Mouse (Mus musculus) lung, postnatal 10 days (tissue): ENCODE results near the gene Cep112.

Experiments used
- DNase-seq: peaks from one replicate; pipeline ENCODE4 v3.0.0; 2021

Gene Cep112

GRCm38 (mm10) chr11:108449811-108450210 is 24.8 kb downstream of the Cep112 start:
- DNase-seq: peak; percentile 80

DNA sequence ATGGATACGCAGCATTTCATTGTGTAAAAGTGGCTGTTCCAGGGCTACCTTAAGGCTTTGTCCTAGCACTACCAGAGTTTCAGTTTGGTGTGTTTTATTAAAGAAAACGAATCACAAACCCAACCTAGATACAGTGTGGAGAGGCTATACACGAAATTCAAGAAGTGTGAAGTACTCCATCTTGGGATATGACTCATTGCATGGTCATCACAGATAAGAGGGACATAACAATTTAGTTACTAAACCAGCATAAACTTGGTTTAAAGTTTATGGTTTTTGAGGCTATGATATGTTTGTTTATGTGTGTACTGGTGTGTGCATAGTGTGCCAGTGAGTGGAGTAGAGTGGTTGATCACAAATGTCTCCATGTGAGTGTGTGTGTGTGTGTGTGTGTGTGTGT is 34.6 kb downstream of the Cep112 start:
- no peak for DNase-seq

GRCm38 (mm10) chr11:108464138-108464537 is 39.1 kb downstream of the Cep112 start:
- peak; percentile 10 for DNase-seq

- no peak for DNase-seq
Observed at GRCm38 (mm10) chr11:108464715-108465301, 39.8 kb downstream of the Cep112 start.

- peak; percentile 42 for DNase-seq
Observed at GRCm38 (mm10) chr11:108475738-108476137, 50.7 kb downstream of the Cep112 start.

DNA sequence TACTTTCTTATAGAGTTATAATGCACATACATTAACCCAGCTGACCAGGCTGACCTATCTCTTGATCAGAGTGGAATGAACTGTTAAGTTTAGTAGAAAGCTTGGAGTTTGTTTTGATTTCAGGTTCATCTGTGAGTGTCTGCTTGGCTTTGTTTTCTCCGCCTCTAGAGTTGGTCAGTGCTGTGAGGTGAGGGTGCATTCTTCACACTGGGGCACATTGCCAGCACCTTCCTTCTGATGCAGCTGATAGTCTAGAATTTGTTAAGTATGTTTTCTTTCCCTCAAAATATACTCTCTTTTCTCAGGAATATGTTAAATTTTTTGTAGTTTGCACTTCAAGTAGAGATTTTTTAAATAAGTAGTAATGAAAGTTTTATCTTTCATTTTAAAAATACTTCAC is 51.2 kb downstream of the Cep112 start:
- DNase-seq: peak; percentile 23

DNA sequence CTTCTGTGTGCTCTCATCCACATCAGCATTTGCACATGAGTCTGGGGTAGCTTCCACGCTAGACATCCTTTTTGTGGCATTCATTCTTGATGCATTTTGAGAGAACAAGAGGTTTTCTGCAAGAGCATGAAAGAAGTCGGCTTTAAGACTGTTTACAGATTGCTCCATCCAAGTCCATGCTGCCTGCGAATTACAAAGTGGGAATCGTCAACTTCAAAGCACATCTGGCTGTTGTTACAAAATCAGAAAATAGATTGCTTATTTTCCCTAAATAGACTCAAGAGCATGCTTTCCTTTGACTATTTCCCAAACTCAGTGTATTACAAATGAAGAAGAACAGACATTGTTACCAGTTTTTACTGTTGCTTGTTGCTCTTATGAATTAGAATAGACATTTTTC is 59.0 kb downstream of the Cep112 start:
- DNase-seq: peak; percentile 5

DNA sequence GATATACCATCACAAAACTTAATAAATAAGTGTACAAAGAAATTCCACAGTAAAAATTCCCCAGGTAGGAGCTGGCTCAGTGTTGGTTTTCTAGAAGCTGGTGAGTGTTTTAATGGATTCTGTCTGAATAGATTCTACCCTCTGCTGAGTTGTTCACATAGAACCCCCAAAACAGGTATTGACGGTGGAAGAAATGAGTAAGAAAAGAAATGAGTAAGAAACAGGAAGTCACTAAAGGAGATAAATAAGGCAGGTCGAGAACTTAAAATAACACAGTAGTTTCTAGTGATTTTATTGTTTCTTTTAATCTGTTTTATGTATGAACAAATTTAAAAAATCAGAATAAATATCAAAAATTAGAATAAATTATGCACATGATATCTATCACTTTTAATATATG is 63.3 kb downstream of the Cep112 start:
- no peak for DNase-seq

GRCm38 (mm10) chr11:108489863-108490262 is 64.9 kb downstream of the Cep112 start:
- no peak for DNase-seq

- no peak for DNase-seq
Observed at GRCm38 (mm10) chr11:108508190-108508589, 83.2 kb downstream of the Cep112 start.

DNA sequence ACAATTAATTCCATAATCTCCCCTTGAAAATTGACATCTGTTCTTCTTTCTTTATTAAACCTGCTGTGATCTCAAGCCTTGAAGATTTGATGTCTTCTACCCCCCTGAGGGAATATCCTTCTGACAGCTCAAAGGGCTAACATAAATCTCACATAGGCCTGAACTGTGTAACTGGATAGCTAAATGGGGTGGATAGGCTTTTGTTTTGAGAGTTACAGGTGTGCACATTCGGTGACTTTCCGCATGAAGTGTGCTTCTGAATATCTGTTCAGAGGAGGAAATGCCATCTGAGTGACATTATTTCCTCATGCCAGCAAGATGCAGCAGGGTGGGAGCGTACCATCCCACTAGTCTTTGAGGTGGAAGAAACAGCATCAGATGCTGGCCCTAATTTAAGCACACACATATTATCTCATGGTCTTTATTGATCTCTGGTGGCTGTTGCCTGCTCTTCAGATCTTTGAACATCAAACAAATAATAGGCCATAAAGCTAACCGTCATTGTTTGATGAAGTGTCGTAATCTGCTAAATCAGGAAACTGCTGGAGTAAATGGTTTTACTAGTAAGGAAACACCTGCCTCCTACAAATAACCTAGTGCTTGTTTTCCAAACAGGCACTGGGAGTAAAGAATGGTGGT is 102.9 kb downstream of the Cep112 start:
- no peak for DNase-seq

GRCm38 (mm10) chr11:108532901-108533300 is 107.9 kb downstream of the Cep112 start:
- peak; percentile 20 for DNase-seq

DNA sequence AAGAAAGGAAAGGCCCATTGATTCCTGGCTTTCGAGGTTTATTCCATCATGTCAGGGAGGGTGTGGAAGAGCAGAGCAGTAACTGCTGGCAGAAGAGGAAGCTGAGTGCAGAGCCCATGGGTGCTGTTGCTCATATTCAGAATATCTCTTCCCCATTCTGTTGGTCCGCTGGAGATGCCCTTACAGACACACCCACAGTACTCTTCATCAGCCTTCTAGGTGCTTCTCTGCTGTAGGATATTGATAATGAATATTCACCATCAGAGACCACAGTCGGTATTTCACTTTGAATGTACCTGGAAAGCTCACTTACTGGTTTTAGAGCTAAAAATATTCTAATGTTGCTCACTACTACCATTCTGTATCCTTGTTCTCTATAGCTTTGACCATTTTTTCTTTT is 109.0 kb downstream of the Cep112 start:
- no peak for DNase-seq

DNA sequence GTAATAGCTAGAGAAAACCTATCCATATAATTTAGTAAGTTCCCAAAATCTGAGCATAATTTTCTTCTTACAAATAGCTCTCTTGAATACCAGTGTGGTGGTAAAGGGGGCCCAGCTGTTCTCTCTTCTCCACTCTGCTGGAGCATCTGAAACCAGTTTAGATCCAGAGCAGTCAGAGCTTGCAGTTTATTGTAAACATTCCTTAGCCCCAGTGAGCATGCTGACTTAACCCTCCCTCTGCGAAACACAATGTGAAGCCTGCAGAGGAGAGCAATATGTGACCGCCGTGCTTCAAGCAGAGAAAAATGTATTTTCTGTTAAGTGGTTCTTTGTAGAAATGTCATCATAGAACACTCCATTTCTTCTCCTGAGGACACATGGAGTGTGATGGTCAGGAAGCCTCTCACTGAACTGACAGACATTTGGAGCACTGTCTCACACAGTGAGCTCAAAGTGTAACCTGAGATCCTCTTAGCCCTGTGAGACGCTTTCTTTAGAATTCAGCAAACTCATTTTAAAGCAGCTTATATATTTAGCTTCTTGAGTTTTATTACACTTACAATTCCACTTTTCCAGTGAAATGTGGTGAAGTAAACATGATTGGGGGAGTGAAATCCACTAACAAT is 128.1 kb downstream of the Cep112 start:
- no peak for DNase-seq

GRCm38 (mm10) chr11:108553881-108554280 is 128.9 kb downstream of the Cep112 start:
- DNase-seq: no peak

GRCm38 (mm10) chr11:108558544-108558943 is 133.6 kb downstream of the Cep112 start:
- DNase-seq: no peak

- no peak for DNase-seq
Observed at GRCm38 (mm10) chr11:108559506-108559905, 134.5 kb downstream of the Cep112 start.

DNA sequence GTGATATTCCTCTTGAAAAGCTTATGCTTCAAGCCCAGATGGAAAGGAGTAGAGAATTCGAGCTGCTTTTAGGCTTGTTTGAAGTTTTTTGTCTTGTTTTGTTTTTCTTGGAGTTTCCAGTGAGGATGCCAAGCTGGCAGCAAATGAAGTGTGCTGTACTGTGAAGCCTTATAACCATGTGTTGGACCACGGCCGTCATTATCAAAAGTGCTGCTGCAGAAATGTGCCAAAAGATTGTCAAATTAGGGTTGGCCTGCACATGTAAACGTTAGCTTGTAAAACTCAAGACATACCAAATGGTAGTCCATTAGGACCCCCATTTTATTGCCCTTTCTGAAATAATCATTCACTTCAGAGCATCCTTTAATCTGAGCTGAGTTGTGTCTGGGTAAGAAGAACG is 137.1 kb downstream of the Cep112 start:
- peak; percentile 53 for DNase-seq

- peak; percentile 34 for DNase-seq
Observed at GRCm38 (mm10) chr11:108586551-108587184, 161.7 kb downstream of the Cep112 start.

DNA sequence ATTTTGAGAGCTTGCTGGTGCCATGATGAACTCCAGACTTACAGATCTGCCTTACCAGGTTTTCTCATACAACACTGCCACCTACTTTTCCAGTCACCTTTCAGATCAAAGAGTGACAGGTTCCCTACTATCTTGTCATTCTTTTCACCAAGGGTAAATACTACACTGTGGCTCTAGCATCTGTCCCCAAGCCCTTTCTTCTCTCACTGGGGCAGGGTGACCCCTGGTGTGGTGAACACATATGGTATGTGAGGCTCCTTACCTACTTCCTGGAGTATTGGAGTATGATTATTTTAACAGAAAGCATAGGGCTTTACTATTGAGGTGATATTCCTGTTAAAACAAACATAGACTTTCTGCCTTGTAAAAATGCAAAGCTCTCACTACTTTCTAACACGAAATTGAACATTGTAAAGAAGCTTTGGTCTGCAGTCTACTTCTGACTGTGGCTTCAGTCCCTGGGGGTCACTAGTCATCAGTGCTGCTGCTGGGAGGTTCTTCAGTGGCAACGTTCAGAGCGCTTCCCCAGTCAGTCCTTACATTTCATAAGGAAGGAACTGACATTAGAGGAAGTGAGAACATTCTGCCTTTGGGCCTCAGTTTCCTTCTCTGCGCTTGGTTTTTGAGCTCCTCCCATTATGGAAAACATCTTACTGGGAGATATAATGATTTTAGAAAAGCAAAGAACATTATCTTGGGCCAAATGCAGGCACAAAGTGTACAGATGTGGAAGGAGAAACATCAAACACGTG is 168.4 kb downstream of the Cep112 start:
- no peak for DNase-seq

GRCm38 (mm10) chr11:108593959-108594579 is 169.1 kb downstream of the Cep112 start:
- DNase-seq: no peak

- DNase-seq: no peak
Observed at GRCm38 (mm10) chr11:108605301-108605700, 180.3 kb downstream of the Cep112 start.

- DNase-seq: no peak
Observed at GRCm38 (mm10) chr11:108606036-108606435, 181.0 kb downstream of the Cep112 start.
